Mouse (Mus musculus) CH12.LX (cell line): ENCODE data around the gene Ascc1. TPM values are rescaled to one million over a fixed set of nuclear protein-coding genes. Genes with fewer than 3 reads are reported as not detected.

Source experiments
- DNase-seq: peaks from one replicate; pipeline ENCODE4 v3.0.0-alpha.2; 2013; ENCODE audit errors: extremely low read depth
- H3K27ac ChIP-seq: 2 replicates; pipeline ENCODE4 v1.5.1; 2012; ENCODE audit warnings: low read depth, mild to moderate bottlenecking, control low read depth, moderate library complexity; ENCODE audit not compliant: insufficient read depth
- H3K27me3 ChIP-seq: replicated peaks from 2 replicates; pipeline ENCODE3; 2012; ENCODE audit warnings: inconsistent platforms
- H3K36me3 ChIP-seq, 2 experiments: replicated peaks in 1 of 2; 2 replicates each; pipeline versions ENCODE3 to v1.6.1; 2012; ENCODE audit warnings: inconsistent platforms in 1 of 2, low read length in 1 of 2, mild to moderate bottlenecking in 1 of 2, mixed read lengths in 1 of 2, moderate library complexity in 1 of 2; ENCODE audit not compliant: control insufficient read depth in 1 of 2, insufficient read depth in 1 of 2
- H3K4me1 ChIP-seq, 2 experiments: 2 replicates each; pipeline ENCODE4 v1.6.1; 2012; ENCODE audit warnings: inconsistent platforms in 1 of 2, moderate library complexity in 1 of 2; ENCODE audit not compliant: insufficient read depth in 2 of 2, control insufficient read depth in 1 of 2
- H3K4me2 ChIP-seq: 2 replicates; pipeline ENCODE4 v1.6.1; 2012; ENCODE audit warnings: low read depth, mild to moderate bottlenecking, control low read depth; ENCODE audit not compliant: poor library complexity, insufficient read depth, severe bottlenecking
- H3K4me3 ChIP-seq, 3 experiments: fragments of 150-350 bp in 1 of 3; sonication (generic) in 1 of 3; replicated peaks in 1 of 3; 2 replicates each; pipeline versions ENCODE3 to v1.5.1; 2011 to 2012; ENCODE audit warnings: low read depth in 2 of 3, low read length in 2 of 3, mild to moderate bottlenecking in 2 of 3, moderate library complexity in 2 of 3, control low read depth in 1 of 3, improper control_type of control experiment in 1 of 3, inconsistent platforms in 1 of 3, mixed read lengths in 1 of 3; ENCODE audit not compliant: poor library complexity in 1 of 3
- H3K79me2 ChIP-seq: replicated peaks from 2 replicates; pipeline ENCODE4 v1.6.1; 2012; ENCODE audit warnings: mild to moderate bottlenecking, moderate library complexity; ENCODE audit not compliant: control insufficient read depth, poor library complexity, insufficient read depth, severe bottlenecking; ENCODE audit errors: extremely low read depth
- H3K9ac ChIP-seq: 2 replicates; pipeline ENCODE4 v1.6.1; 2012; ENCODE audit warnings: low read depth, mild to moderate bottlenecking, control low read depth, moderate library complexity; ENCODE audit not compliant: insufficient read depth
- H3K9me3 ChIP-seq: replicated peaks from 2 replicates; pipeline ENCODE3; 2012; ENCODE audit warnings: low read length, inconsistent platforms, mixed read lengths
- BHLHE40 ChIP-seq: IDR thresholded peaks from 2 replicates; pipeline ENCODE4 v1.6.1; 2011; ENCODE audit warnings: mild to moderate bottlenecking, low read depth, low read length, improper control_type of control experiment
- E2F4 ChIP-seq: IDR thresholded peaks from 2 replicates; pipeline ENCODE4 v1.6.1; 2011; ENCODE audit warnings: low read depth, low read length, improper control_type of control experiment; ENCODE audit not compliant: insufficient replicate concordance
- ETS1 ChIP-seq: conservative IDR thresholded peaks from 2 replicates; pipeline ENCODE4 v1.6.1; 2012; ENCODE audit warnings: low read depth, mild to moderate bottlenecking, inconsistent platforms, low read length, improper control_type of control experiment, moderate library complexity
- GABPA ChIP-seq: IDR thresholded peaks from 2 replicates; pipeline ENCODE4 v1.6.1; 2012; ENCODE audit warnings: low read depth, low read length, improper control_type of control experiment, inconsistent platforms; ENCODE audit not compliant: insufficient replicate concordance
- HCFC1 ChIP-seq: IDR thresholded peaks from 2 replicates; pipeline ENCODE4 v1.6.1; 2012; ENCODE audit warnings: low read depth, mild to moderate bottlenecking, inconsistent platforms, low read length, improper control_type of control experiment
- JUN ChIP-seq: IDR thresholded peaks from 2 replicates; pipeline ENCODE4 v1.6.1; 2011; ENCODE audit warnings: low read depth, mild to moderate bottlenecking, low read length, improper control_type of control experiment, moderate library complexity; ENCODE audit not compliant: insufficient read depth
- JUND ChIP-seq: conservative IDR thresholded peaks from 2 replicates; pipeline ENCODE4 v1.6.1; 2011; ENCODE audit warnings: low read depth, low read length, improper control_type of control experiment
- MAFK ChIP-seq: IDR thresholded peaks from 2 replicates; pipeline ENCODE4 v1.6.1; 2011; ENCODE audit warnings: low read length, improper control_type of control experiment; ENCODE audit not compliant: insufficient replicate concordance
- MEF2A ChIP-seq: IDR thresholded peaks from 2 replicates; pipeline ENCODE4 v1.6.1; 2014; ENCODE audit warnings: low read depth, mild to moderate bottlenecking, inconsistent platforms, low read length, improper control_type of control experiment, borderline replicate concordance
- MXI1 ChIP-seq: IDR thresholded peaks from 2 replicates; pipeline ENCODE4 v1.6.1; 2011; ENCODE audit warnings: mild to moderate bottlenecking, low read depth, low read length, improper control_type of control experiment
- NELFE ChIP-seq: IDR thresholded peaks from 2 replicates; pipeline ENCODE4 v1.6.1; 2011; ENCODE audit warnings: low read depth, low read length, improper control_type of control experiment
- PAX5 ChIP-seq: IDR thresholded peaks from 2 replicates; pipeline ENCODE4 v1.6.1; 2012; ENCODE audit warnings: low read length, inconsistent platforms, mixed read lengths
- POLR2A ChIP-seq: IDR thresholded peaks from 2 replicates; pipeline ENCODE4 v1.6.1; 2011; ENCODE audit warnings: low read depth, mild to moderate bottlenecking, improper control_type of control experiment, low read length
- POLR2AphosphoS2 ChIP-seq: IDR thresholded peaks from 2 replicates; pipeline ENCODE4 v1.6.1; 2011; ENCODE audit warnings: low read depth, low read length, improper control_type of control experiment
- SIN3A ChIP-seq: IDR thresholded peaks from 2 replicates; pipeline ENCODE4 v1.6.1; 2012; ENCODE audit warnings: low read length, improper control_type of control experiment, inconsistent platforms
- USF1 ChIP-seq: IDR thresholded peaks from 2 replicates; pipeline ENCODE4 v1.6.1; 2014; ENCODE audit warnings: low read depth, mild to moderate bottlenecking, inconsistent platforms, low read length, improper control_type of control experiment
- dilution Hi-C: fragments of 300-500 bp; cut with MboI; formaldehyde crosslinking; loops from 2 replicates; pipeline ENCODE4 v1.14.3; 2020; ENCODE audit warnings: low sequenced_read_pairs; ENCODE audit not compliant: extremely low pct_unique_long_range_greater_than_20kb, extremely low pct_ligation_motif_present
- in situ Hi-C: fragments of 300-500 bp; cut with MboI; formaldehyde crosslinking; loops from 3 replicates; pipeline ENCODE4 v1.14.3; 2019; ENCODE audit warnings: low sequenced_read_pairs, low pct_ligation_motif_present, low pct_unique_long_range_greater_than_20kb, mixed read lengths
- polyA plus RNA-seq: library from polyadenylated mRNA; unstranded; fragments of >175 nt; gene quantifications from 2 replicates; pipeline ENCODE4 v1.2.1, GENCODE M21; 2012; ENCODE audit warnings: low read depth; ENCODE audit not compliant: insufficient read length
- total RNA-seq, 2 experiments: library from RNA; depleted of rRNA; stranded (reverse); fragments of 300-350 nt in 1 of 2; fragments of >200 nt in 1 of 2; gene quantifications; 2 replicates each; pipeline ENCODE4 v1.2.3; 2012 to 2014

Gene Ascc1
- total and polyA plus RNA-seq, 3 experiments, result 20.1 to 25.5 (median 25.4) TPM

DNA sequence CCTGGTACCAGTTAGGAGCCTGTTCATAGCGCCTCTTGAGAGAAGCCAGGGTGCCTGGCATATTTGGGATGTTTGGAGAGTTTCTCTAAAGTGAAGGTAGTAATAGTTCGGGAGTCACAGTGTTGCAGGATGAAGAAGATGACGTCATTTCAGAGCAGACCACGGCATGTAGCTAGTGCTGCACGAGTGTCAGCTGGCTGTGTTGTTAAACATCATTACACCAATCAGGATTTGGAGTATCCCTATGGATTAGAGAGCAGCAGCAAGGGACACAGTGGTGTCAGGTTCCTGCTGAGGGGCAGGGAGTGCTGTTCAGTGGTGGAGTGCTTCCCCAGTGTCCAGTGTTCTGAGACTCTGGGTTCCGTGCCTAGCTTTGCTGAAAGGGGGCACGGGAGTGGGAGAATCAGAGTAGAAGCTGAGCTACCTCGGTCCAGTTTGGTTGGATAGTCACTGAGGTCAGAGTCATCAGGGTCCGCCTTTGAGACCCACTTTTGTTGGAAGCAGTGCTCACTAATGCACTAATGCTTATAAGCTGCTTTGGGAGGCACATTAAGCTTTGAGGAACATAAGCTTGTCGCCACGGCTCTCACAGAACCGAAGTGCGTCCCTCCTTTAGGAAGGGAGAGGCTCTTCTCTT, 24.3 kb downstream of the Ascc1 start:
- DNase-seq, result no peak
- Histone ChIP-seq H3K27me3 (no peaks in the 10 kb centered on the region), H3K4me3 (no peak overlapping the region), H3K79me2 (no peaks in the 10 kb centered on the region), H3K4me2 (no peak overlapping the region), H3K9me3 (no peaks in the 10 kb centered on the region), H3K36me3 (peaks cover 8 to 55% of the 10 kb centered on the region in 2 experiments), H3K4me1 (peaks cover 3 to 28% of the 10 kb centered on the region in 2 experiments; a peak in 3 of 4 replicates), H3K27ac (no peak overlapping the region), H3K9ac (no peak overlapping the region)
- TF ChIP-seq JUND (no peak), MAFK (no peak), POLR2A (no peak), E2F4 (no peak), MXI1 (no peak), SIN3A (no peak), HCFC1 (no peak), PAX5 (no peak), POLR2AphosphoS2 (no peak), ETS1 (no peak)
- in situ Hi-C loops, result no loop called here
- dilution Hi-C loops, result no loop called here

DNA sequence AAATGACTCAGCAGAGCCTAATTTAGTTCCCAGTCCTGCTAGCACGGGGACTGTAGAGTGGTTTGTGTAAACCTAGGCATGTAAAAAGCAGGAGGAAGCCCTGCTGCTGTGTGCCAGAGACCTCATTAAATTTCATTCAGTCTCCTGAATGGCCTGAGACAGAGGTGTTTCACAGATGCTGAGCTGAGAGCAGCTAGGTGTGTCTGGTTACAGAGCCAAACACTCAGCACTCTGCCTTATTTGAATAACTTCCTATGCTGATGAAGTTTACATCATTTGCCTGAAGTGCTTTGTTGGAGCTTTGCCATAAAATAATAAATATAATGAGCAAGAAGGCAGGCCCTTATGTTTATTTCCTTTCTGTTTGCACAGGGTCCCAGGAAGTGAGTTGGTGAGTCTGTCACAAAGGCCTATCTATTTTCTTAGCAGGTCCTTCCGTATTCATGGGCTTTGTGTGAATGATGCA, 25.0 kb downstream of the Ascc1 start:
- Histone ChIP-seq H3K36me3 (peaks cover 9 to 51% of the 10 kb centered on the region in 2 experiments), H3K9me3 (no peaks in the 10 kb centered on the region), H3K27me3 (no peaks in the 10 kb centered on the region), H3K79me2 (no peaks in the 10 kb centered on the region), H3K27ac (no peak overlapping the region), H3K4me2 (no peak overlapping the region), H3K4me3 (no peak overlapping the region), H3K4me1 (peaks cover 3 to 36% of the 10 kb centered on the region in 2 experiments; a peak in 3 of 4 replicates), H3K9ac (no peak overlapping the region)
- in situ Hi-C loops, result no loop called here
- dilution Hi-C loops, result no loop called here
- TF ChIP-seq MEF2A (no peak), NELFE (no peak), JUN (no peak), USF1 (no peak), SIN3A (no peak), BHLHE40 (no peak), GABPA (no peak)
- DNase-seq, result no peak
